Mouse (Mus musculus) layer of hippocampus, postnatal 25 days (tissue): Measurements from ENCODE around the gene Hs1bp3. TPM values are rescaled to one million over a fixed set of nuclear protein-coding genes. Genes with fewer than 3 reads are reported as not detected.

Experiments
- DNase-seq, 2 experiments: peaks; one replicate each; pipeline ENCODE4 v3.0.0; 2022; ENCODE audit warnings: mixed read lengths in 2 of 2, low spot score in 1 of 2; ENCODE audit errors: extremely low spot score in 1 of 2
- total RNA-seq, 2 experiments: library from RNA; stranded (reverse); gene quantifications; 2 replicates each; pipeline ENCODE4 v1.2.3; 2021

Hs1bp3 gene
- total RNA-seq, 2 experiments from 2014 or later, result 11.1 to 11.3 TPM

DNA sequence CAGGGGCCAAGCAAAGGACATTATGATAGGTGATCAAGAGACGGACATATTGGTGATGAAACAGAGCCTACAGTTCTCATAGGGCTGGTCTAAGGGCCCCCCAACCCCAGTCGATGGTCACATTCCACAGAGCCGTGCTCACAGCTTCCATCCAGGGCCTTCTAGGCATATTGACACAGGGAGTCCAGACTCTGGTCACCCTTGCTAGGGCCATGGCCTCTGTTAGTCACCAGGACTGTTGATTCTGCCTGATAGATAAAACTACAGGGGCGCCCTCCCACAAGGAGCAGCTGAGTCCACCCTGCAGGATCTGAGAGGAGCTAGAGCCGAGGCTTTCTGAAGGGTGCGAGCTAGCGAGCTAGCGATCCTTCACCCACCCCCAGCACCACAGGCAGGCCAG, 20.4 kb downstream of the Hs1bp3 start:
- DNase-seq, result no peak

DNA sequence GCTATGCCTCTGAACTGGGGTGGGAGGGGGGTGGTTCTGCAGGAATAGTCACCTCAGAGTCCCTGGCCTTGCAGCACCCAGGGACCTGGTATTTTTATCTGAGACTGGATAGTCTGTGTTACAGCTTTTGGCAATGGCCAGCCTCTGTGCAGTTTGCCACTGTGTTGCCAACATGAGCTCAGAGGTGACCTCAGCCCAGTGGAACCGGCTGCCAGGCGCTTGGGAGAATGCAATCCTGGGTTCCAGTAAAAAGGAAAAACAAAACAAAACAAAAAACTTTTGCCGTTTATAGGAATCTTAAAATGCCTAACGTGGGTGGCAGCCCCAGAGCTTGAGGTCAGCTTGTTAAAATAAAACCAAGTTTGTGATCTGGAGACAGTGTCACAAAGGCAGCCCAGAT, 21.0 kb downstream of the Hs1bp3 start:
- DNase-seq, result no peak

- no peak for DNase-seq
These were observed 22.3 kb downstream of the Hs1bp3 start for GRCm38 (mm10) chr12:8335503-8335902.

DNA sequence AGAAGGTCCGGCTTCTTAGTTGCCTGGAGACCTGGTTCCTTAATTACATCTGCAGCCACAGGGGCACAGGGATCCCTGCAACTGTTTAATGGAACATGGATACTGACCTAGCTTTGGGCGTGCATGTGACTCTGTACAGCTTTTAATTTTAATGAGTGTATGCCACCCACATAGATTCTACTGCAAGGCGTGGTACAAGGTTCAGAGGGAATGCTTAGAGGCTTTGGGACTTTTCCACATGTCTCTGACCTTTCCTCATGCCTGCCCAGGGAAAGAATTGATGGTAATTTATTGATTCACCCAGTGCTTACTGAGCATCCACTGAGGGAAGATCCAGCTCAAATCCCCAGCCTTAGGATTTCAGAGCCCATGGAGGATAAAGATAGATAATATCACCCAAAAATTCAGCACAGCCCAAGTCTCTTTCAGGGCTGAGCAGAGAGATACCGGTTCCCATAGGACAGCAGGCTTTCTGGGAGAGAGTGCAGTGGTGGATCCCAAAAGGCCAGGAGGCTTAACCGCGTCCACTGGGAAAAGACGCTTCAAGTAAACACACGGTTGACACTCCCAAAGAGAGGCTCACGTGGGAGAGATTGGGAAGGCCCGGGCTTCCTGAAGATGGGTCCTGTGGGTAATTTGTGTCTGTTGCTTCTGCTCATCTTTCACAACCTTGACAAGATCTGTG, 23.5 kb downstream of the Hs1bp3 start:
- DNase-seq, result no peak

DNA sequence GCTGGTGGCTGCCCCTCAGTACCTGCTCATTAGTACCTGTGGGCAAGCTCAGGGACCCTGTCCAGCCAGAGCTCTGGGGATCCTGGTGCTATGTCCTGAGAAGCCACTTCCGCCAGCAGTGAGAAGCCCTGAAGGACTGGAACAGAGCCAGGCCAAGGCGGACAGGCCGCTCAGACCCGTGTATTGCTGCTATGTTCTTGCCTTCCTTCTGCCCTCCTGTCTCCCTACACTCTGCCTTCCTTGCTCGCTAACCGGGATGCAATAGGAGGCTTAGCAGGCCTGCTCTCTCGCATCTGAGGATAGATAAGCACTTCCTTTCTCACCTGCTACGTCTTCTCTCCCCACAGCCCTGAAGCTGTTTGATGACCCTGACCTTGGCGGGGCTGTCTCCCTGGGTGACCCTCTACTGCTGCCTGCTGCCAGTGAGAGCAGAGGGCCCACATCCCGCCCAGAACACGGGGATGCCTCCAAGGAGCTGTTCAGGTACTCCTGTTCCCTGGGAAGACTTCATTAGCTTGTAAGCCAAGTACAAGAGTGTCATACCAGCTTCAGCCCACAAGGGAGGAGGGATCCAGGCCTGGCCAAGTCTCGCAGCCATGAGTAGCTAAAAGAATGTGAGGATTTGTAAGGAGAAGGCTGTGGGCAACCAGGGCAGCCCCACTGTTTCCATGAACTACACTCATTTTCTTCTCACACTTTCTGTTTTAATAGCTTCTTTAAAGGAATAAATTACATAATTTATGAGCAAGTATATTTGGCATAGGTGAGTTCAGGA, 24.2 kb downstream of the Hs1bp3 start:
- DNase-seq, result no peak

GRCm38 (mm10) chr12:8338491-8338890, 25.3 kb downstream of the Hs1bp3 start:
- no peak for DNase-seq

DNA sequence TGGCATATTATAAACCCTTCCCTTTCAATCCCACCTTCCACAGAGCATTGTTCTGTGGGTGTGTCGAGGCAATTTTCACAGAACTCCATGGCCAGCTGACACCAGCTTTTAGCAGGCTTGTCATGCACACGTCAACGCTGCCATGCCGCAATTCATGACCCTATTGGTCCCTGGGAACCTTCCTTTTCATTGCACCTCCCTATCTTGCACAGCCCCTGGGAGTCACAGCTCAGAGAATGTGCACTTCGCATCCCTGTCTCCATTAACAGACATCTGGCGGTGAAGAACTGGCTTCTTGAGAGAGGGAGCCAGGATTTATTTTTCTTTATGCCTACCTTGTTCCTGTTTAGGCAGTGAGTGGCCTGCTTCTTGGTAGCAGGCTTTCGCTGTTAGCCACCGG, 25.7 kb downstream of the Hs1bp3 start:
- no peak for DNase-seq

- no peak for DNase-seq
These were observed 26.5 kb downstream of the Hs1bp3 start for GRCm38 (mm10) chr12:8339591-8340319.

- no peak for DNase-seq
These were observed 27.8 kb downstream of the Hs1bp3 start for GRCm38 (mm10) chr12:8341008-8341407.

- DNase-seq, result no peak
These were observed 30.1 kb downstream of the Hs1bp3 start for GRCm38 (mm10) chr12:8343381-8343780.

GRCm38 (mm10) chr12:8344897-8345296, 31.7 kb downstream of the Hs1bp3 start:
- DNase-seq, result no peak

DNA sequence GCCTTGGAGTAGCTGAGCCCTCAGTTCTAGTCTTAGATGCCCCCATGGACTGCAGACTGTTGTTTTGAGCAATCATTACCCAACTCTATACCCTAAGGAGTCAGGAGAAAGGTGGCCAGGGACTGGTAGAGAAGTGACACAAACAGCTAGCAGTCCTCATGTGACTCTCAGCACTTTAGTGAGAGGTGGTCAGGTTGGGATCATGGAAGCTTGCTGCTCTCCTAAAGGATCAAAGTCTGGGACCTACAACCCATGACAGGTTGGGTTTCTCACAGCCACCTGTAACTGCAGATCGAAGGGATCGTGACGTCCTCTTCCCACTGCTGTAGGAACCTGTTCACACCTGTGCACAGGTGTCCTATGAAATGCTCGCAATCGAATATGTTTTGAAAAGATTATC, 32.3 kb downstream of the Hs1bp3 start:
- no peak for DNase-seq

DNA sequence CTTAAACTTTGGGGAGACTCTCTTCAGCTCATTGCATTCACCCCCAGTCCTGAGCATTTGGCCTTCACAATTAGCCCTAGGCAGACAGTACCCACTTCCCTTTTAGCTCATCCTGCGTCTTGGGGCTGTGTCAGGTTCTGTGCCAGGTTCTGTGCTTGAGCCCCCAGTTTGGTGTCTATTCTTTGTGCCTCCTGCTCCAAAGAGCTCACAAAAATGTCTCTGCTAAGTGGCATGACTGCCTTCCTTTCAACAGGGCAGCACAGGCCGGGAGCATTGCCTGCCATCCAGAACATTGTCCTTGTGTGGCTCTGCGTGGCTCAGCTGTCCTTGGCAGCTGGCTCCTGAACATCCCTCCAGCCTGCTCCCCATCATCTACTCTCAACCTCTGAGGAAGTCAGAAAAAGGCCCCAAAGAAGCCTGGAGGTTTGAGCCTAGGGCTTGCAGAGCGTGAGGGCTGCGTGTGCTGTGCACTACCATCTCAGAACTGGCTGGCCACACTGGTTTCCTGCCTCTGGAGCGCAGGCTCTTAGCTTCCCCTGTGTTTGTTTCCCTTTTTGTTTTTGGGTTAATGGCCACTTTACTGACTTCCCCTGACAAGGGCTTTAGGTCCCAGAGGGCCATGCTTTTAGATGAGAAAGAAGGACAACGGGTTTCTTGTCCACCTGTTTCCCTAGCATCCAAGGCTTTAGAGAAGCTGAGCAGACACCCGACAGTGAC, 34.7 kb downstream of the Hs1bp3 start:
- no peak for DNase-seq

DNA sequence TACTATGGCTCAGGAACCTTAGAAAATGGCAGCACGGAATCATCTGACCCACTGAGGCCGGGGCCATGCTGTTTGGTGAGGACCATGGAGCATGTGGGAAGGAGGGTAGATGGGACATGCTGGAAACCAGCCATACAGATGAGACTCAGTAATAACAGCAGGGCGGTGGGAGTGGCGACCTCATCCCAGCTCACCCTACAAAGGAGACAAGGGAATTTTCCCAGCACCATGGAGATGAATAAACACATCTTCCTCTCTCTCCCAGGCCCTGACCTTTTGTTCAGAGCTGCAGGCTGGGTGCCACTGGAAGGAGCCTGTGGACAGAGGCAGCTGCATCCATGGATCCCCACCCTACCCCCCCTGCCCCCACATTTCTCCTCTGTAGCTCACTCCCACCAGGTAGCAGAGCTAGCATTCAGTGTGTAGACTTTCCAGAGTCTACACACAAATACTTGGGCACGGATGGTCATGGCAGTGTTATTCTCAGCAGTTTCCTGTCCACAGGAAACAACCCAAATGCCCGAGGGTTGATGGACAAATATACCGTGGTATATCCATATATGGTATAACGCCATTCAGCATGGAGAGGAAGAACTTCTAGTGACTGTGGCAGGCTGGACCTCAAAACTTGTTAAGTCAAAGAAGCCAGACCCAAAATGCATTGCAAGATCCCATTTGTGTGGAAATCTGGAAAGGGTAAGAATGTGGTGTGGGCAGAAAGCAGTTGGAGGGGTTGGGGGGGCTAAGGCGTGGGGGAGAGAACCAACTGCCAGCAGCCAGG, 35.7 kb downstream of the Hs1bp3 start:
- DNase-seq, result no peak

DNA sequence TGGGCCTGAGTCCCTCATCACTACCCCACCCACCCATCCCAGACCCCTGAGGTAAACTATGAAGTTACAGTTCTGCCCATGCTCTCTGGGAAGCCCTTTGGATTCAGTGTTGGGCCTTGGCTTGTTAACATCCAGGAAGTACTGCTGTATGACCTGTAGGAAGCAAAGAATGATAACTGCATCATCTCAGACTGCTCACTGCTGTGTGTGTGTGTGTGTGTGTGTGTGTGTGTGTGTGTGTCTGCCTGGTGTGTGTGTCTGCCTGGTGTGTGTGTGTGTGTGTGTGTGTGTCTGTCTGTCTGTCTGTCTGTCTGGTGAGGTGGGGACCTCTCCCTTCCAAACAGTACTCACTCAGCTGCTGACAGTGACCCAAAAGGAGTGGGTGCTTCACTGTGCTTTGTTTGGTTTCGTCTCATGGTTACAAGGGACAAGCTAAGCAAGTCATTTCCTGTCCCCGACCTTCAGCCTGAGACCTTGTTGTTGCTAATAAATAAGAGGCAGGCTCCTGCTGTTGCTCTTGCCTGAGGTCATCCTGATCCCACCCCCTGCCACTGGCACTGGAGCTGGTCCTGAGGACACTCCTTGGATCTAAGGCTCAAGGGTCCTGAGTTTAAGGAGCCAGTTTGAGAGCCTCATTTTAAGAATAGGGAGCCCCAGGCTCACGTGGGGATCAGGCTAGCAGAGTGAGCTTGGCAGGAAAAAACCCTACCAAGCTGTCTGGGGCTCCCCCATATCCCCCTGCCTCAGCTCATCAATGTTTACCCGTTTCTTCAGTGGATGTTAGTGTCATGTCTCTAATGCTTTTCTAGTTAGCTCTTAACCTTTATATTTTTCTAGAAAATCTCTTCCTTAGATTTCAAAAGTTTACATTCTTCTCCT, 38.0 kb downstream of the Hs1bp3 start:
- no peak for DNase-seq

DNA sequence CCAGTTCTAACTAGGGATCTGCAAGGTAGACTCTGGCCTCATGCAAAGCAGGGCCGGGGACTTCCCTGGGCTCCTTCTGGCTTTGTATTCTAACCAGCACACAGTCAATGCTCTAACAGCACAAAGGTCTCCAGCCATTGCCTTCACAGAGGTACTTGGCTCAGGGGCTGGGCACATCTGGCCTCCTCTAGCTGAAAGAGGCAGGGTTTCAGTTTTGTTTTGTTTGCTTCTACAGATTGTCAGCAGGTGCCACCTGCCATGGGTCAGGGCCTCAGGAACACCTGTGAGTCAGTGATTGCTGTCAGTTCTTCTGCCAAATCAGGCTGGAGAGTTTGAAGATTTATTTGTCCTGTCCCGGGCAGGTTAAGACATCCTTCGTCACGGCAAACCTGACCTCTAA, 39.8 kb downstream of the Hs1bp3 start:
- no peak for DNase-seq

GRCm38 (mm10) chr12:8354187-8354586, 41.0 kb downstream of the Hs1bp3 start:
- no peak for DNase-seq

DNA sequence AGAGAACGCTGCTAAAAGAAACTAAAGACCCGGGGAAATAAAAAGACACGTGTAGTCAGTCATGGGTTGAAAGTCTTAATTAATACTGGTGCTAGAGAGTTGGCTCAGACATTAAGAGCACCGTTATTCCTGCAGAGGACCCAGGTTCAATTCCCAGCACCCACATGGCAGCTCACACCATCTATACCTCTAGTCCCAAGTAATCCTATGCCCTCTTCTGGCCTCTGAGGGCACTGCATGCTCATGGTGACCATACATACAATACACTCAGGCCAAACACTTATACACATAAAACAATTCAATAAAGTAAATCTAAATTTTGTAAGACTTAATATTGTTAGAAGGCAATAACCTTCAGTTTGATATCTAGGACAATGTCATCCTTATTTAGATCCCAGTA, 41.8 kb downstream of the Hs1bp3 start:
- DNase-seq, result no peak

DNA sequence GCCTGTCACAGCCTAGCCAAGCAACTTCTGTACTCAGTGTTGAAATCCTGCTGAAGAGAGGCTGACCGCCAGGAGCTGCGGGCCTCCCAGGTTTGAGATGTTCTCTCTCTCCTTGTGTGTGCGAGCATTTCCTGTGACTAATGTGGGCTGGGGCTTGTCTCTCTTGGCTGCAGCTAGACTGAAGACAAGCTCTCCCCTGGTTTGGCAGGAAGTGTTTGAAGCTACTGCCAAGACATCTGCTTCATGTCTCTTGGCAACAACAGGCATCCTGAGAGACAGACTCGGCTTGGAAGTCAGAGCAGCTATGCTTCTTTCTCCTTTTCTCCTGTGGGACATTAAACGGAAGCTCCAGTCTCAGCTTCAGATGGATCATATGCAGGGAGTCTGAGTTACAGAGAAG, 44.2 kb downstream of the Hs1bp3 start:
- no peak for DNase-seq
